Comparison of ENCODE assay signal across 10 mouse cellular contexts in the genomic region with DNA sequence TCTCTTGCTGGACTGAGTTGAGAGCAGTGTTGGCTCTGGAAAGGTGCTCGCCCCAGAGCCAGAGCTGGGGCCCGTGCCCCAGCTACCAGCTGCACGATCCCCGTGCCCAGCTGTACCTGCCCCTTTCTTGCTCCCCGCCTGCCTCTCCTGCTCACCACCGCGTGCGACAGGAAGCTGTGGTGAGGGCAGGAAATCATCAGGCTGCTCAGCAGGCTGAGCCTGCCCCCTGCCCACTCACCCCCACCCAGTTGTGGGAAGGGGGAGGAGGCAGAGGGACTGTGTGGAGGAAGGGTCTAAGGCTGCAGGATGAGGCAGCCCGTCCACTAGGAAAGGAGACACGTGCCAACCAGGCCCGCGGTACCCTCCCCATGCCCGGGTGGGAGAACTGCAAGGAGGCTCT. TPM values are rescaled to one million over a fixed set of nuclear protein-coding genes. Genes with fewer than 3 reads are reported as not detected.
DNase-seq lines count a peak whose midpoint lies in the region; ATAC-seq lines count a peak whose summit lies in the region.
"Had no signal": no experiment of that assay in that cellular context is flagged by ENCODE, and none has a peak within 500 bp of the region (broad histone marks: within the 10 kb centered on the region; RNA-seq: fewer than 3 reads in every experiment).

TSS of gene Lat (minus strand) at position 178 of the 400 bp plus-strand sequence.

- ATAC-seq in kidney, embryonic 14.5 days (ENCODE audit: low FRiP score, low TSS enrichment) = 0 out of 2 replicates have a peak, but pooled peaks have one; percentile 7
- no peak for ATAC-seq in erythroid progenitor cell, adult 5-6 weeks (replicated peaks; ENCODE audit: low FRiP score, poor library complexity, severe bottlenecking)
- no peak for ATAC-seq in hindbrain, embryonic 14.5 days (ENCODE audit: low FRiP score)

- H3K9ac ChIP-seq in kidney, embryonic 14.5 days (ENCODE audit: low read depth, low read length) = no peak within 1 kb of the TSS
- H3K9ac ChIP-seq in hindbrain, embryonic 14.5 days = no peak within 1 kb of the TSS
- H3K9ac ChIP-seq: embryonic facial prominence, embryonic 13.5 days had no signal

- H3K4me1 ChIP-seq in kidney, embryonic 14.5 days (ENCODE audit: control insufficient read depth, insufficient read depth, low read length) = no peaks in the 10 kb centered on the region
- H3K4me1 ChIP-seq in embryonic facial prominence, embryonic 10.5 days = peaks cover 2% of the 10 kb centered on the region; the same call in 1 of the 2 replicates
- H3K4me1 ChIP-seq in hindbrain, embryonic 10.5 days (replicated peaks) = no peaks in the 10 kb centered on the region
- no peaks in the 10 kb centered on the region for H3K4me1 ChIP-seq in hindbrain, embryonic 14.5 days (replicated peaks; ENCODE audit: control insufficient read depth, insufficient read depth, low read length)
- H3K4me1 ChIP-seq: embryonic facial prominence, embryonic 13.5 days had no signal

- no peak within 1 kb of the TSS for H3K4me3 ChIP-seq in kidney, embryonic 14.5 days (ENCODE audit: low read length)
- peak within 1 kb of the TSS; percentile 18; the same call in 1 of the 2 replicates for H3K4me3 ChIP-seq in embryonic facial prominence, embryonic 10.5 days
- H3K4me3 ChIP-seq in hindbrain, embryonic 10.5 days = no peak within 1 kb of the TSS; the same call in 1 of the 2 replicates
- no peak within 1 kb of the TSS for H3K4me3 ChIP-seq in hindbrain, embryonic 14.5 days (replicated peaks; ENCODE audit: low read length)
- H3K4me3 ChIP-seq: embryonic facial prominence, embryonic 13.5 days had no signal

- peaks cover 47% of the 10 kb centered on the region for H3K36me3 ChIP-seq in kidney, embryonic 14.5 days (ENCODE audit: control insufficient read depth, insufficient read depth, low read length)
- peaks cover 74% of the 10 kb centered on the region for H3K36me3 ChIP-seq in embryonic facial prominence, embryonic 10.5 days (replicated peaks)
- H3K36me3 ChIP-seq in hindbrain, embryonic 10.5 days = peaks cover 70% of the 10 kb centered on the region
- peaks cover 59% of the 10 kb centered on the region for H3K36me3 ChIP-seq in hindbrain, embryonic 14.5 days (replicated peaks; ENCODE audit: control insufficient read depth, insufficient read depth)

- DNase-seq in kidney, adult 18-20 months = no peak
- no peak for DNase-seq in embryonic facial prominence, embryonic 10.5 days (ENCODE audit: low spot score)
- DNase-seq in lung, postnatal 25 days (ENCODE audit: low spot score) = peak; percentile 56
- peak; percentile 94 for DNase-seq in thymus, postnatal 0 days (ENCODE audit: low spot score)
- DNase-seq in hindbrain, embryonic 10.5 days (ENCODE audit: low spot score) = no peak
- DNase-seq in hindbrain, embryonic 14.5 days (ENCODE audit: low spot score) = no peak

- WGBS in kidney, embryonic 14.5 days = 77% methylated on average over 13 of the region's 13 CpGs
- 77% methylated on average over 13 of the region's 13 CpGs for WGBS in embryonic facial prominence, embryonic 10.5 days
- WGBS in hindbrain, embryonic 10.5 days = 76% methylated on average over 13 of the region's 13 CpGs
- 87% methylated on average over 13 of the region's 13 CpGs for WGBS in hindbrain, embryonic 14.5 days

- no peaks in the 10 kb centered on the region for H3K27me3 ChIP-seq in kidney, embryonic 14.5 days (ENCODE audit: control insufficient read depth, insufficient read depth, low read length)
- H3K27me3 ChIP-seq in embryonic facial prominence, embryonic 10.5 days (replicated peaks; ENCODE audit: low read depth, poor library complexity, severe bottlenecking) = no peaks in the 10 kb centered on the region
- H3K27me3 ChIP-seq in hindbrain, embryonic 10.5 days (ENCODE audit: insufficient read depth, poor library complexity, severe bottlenecking) = no peaks in the 10 kb centered on the region
- no peaks in the 10 kb centered on the region for H3K27me3 ChIP-seq in hindbrain, embryonic 14.5 days (ENCODE audit: control insufficient read depth, insufficient read depth, low read length)
- H3K27me3 ChIP-seq: embryonic facial prominence, embryonic 13.5 days had no signal

- H3K27ac ChIP-seq in kidney, embryonic 14.5 days (ENCODE audit: low read depth, low read length) = no peak within 1 kb of the TSS
- H3K27ac ChIP-seq in embryonic facial prominence, embryonic 10.5 days (replicated peaks) = no peak within 1 kb of the TSS
- no peak within 1 kb of the TSS for H3K27ac ChIP-seq in hindbrain, embryonic 10.5 days
- no peak within 1 kb of the TSS for H3K27ac ChIP-seq in hindbrain, embryonic 14.5 days
- H3K27ac ChIP-seq: embryonic facial prominence, embryonic 13.5 days; kidney, postnatal 0 days had no signal

- H3K9me3 ChIP-seq in kidney, embryonic 14.5 days (ENCODE audit: control insufficient read depth, low read length) = no peaks in the 10 kb centered on the region
- H3K9me3 ChIP-seq in embryonic facial prominence, embryonic 10.5 days = no peaks in the 10 kb centered on the region
- no peaks in the 10 kb centered on the region for H3K9me3 ChIP-seq in hindbrain, embryonic 10.5 days
- no peaks in the 10 kb centered on the region for H3K9me3 ChIP-seq in hindbrain, embryonic 14.5 days (ENCODE audit: control insufficient read depth, low read length)
- H3K9me3 ChIP-seq: embryonic facial prominence, embryonic 13.5 days had no signal

- H3K4me2 ChIP-seq in kidney, embryonic 14.5 days (replicated peaks; ENCODE audit: low read depth, low read length) = no peak within 1 kb of the TSS
- no peak within 1 kb of the TSS for H3K4me2 ChIP-seq in hindbrain, embryonic 14.5 days (replicated peaks)
- H3K4me2 ChIP-seq: embryonic facial prominence, embryonic 13.5 days had no signal

RNA-seq across cellular contexts. Expression of gene Lat, which starts in this region (rescaled TPM):
- polyA plus RNA-seq in kidney, embryonic 14.5 days (2014; fragmentation: Nextera tagmentation; extraction: Ambion mirVana) = 1.9 and 2.9 TPM in 2 replicates
- polyA plus RNA-seq in embryonic facial prominence, embryonic 10.5 days (2016; fragmentation: Nextera tagmentation; extraction: Ambion mirVana) = 2.9 and 3.3 TPM in 2 replicates
- 890 and 915 TPM in 2 replicates for polyA plus RNA-seq in thymus, postnatal 0 days (2015; fragmentation: Nextera tagmentation; extraction: Ambion mirVana)
- 13.4 and 22.7 TPM in 2 replicates for total RNA-seq in erythroid progenitor cell, adult 5-6 weeks (2015; ENCODE audit: low replicate concordance)
- total RNA-seq in erythroid progenitor cell, adult 5-6 weeks (2017; ENCODE audit: low replicate concordance) = 1.7 and 3.5 TPM in 2 replicates
- 3.5 and 3.9 TPM in 2 replicates for polyA plus RNA-seq in hindbrain, embryonic 10.5 days (2016; fragmentation: Nextera tagmentation; extraction: Ambion mirVana)
- polyA plus RNA-seq in hindbrain, embryonic 14.5 days (2014; fragmentation: Nextera tagmentation; extraction: Ambion mirVana) = 0.77 and 0.78 TPM in 2 replicates

Comparison
In these comparisons a context has a peak if more than half of its experiments do, and no peak if none do; other contexts are left out.
1. RNA of gene Lat (polyA plus RNA-seq): 890 to 915 TPM in thymus, postnatal 0 days; 3.5 to 3.9 TPM in hindbrain, embryonic 10.5 days, 2.9 to 3.3 TPM in embryonic facial prominence, embryonic 10.5 days, 1.9 to 2.9 TPM in kidney, embryonic 14.5 days and 0.77 to 0.78 TPM in hindbrain, embryonic 14.5 days; every median in the first group is over 100 times any median in the second.
2. DNase-seq: peak in lung, postnatal 25 days (single experiment) and thymus, postnatal 0 days (single experiment); none in kidney, adult 18-20 months (single experiment), embryonic facial prominence, embryonic 10.5 days (single experiment), hindbrain, embryonic 10.5 days (single experiment) and hindbrain, embryonic 14.5 days (single experiment).